Mouse (Mus musculus) G1E (cell line): ENCODE data around the gene Cyp2j9.

Experiments
- CTCF ChIP-seq: IDR thresholded peaks from 2 replicates; pipeline ENCODE4 v1.5.1; 2012; ENCODE audit warnings: low read depth, low read length, inconsistent platforms, mixed read lengths
- GATA1 ChIP-seq: IDR thresholded peaks from 2 replicates; pipeline ENCODE4 v1.6.1; 2012; ENCODE audit warnings: borderline replicate concordance, low read length, inconsistent platforms, mixed read lengths
- POLR2AphosphoS5 ChIP-seq: IDR thresholded peaks from 2 replicates; pipeline ENCODE4 v1.6.1; 2012; ENCODE audit warnings: low read depth, low read length, inconsistent platforms; ENCODE audit not compliant: insufficient replicate concordance

DNA sequence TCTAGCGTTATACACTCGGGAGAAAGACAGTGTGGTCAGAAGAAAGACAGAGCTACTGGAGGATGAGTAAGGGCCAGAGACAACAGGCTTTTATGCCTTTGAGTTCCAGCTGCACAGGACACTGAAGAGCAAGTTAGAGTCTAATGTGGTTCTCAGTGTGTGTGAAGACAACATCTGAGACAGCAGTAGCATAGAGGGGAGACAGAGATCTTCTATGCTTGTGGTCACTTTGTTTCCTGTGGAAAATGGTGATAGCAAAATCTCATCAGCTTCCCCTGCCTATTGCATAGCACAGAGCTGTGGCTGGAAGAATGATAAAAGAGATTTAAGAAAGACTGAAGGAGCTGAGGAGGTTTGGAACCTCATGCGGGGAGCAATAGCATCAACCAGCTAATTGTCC is 39.8 kb downstream of the Cyp2j9 start:
- TF ChIP-seq GATA1 (no peak), CTCF (no peak), POLR2AphosphoS5 (no peak)
